Mouse (Mus musculus) B cell, adult 2 months (primary cell): ENCODE measurements around the gene Ccdc24.

Source experiments
- DNase-seq, 2 experiments: peaks; one replicate each; pipeline ENCODE4 v3.0.0; 2022

Ccdc24 gene

DNA sequence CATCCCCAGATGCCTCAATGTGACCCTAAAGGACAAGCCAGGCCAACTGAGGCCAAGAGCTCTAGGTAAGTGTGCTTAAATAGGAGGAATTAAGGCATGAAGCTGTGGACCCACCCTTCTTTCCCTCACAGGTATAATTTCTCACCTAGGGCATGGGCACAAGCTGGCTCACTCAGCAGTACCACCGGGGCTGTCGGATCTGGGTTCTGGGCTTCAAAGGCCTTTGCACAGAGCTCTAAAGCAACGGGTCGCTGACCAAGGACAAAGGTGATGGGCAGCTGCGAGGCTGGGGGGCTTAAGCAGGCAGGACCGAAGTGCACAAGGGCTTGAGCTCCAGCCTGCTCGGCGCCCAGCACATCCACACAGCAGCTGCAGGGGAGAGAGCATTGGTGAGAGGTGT is 18.4 kb upstream of the Ccdc24 start:
- no peak for DNase-seq

GRCm38 (mm10) chr4:117890031-117890430 is 17.7 kb upstream of the Ccdc24 start:
- DNase-seq: no peak

GRCm38 (mm10) chr4:117889471-117889870 is 17.1 kb upstream of the Ccdc24 start:
- DNase-seq: no peak

- no peak for DNase-seq
Observed at GRCm38 (mm10) chr4:117887920-117888319, 15.6 kb upstream of the Ccdc24 start.

DNA sequence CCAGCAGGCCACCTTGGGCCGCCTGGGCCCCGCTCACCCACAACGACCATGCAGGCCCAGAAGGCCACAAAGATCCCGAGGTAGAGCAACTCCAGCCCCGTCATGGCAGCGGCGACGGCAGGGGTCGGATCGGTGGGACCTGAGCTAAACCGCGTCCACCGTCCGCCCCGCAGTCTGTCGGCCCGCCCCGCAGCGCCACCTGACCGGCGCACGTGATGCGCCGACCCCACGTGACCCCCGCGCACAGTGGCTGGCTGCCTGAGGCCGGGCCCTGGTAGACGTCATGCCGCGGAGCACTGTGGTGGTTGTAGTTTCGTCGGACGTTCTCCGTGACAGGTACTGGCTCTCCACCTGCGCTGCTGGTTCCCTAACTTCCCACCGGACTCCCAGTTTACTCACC is 14.8 kb upstream of the Ccdc24 start, which contains the start of gene Atp6v0b:
Atp6v0b (minus strand) TSS at position 201 of the 400 bp plus-strand sequence.
- peak; percentile 96 to 97 for DNase-seq

DNA sequence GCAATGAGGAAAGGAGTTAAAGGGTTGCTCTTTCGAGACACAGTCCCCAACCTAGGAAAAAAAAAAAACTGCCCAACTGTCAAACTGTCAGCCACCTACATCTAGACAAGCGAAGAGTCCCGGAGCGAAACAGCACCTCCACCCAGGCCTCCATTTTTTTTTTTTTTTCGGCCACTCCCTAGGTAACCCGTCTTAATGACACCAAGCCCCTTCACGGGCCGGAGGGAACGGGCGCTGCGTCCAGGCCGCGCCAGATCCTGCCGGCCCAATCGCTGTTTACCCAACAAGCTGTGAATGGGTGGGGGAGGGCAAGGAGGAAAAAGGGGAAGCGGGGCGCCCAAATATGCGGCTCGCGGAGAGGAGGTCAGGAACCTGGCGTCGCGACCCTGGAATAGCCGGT is 14.3 kb upstream of the Ccdc24 start:
- peak in 1 of 2 experiments; percentile 56 for DNase-seq

- no peak for DNase-seq
Observed at GRCm38 (mm10) chr4:117885994-117886393, 13.6 kb upstream of the Ccdc24 start.

GRCm38 (mm10) chr4:117885093-117885492 is 12.7 kb upstream of the Ccdc24 start:
- no peak for DNase-seq

DNA sequence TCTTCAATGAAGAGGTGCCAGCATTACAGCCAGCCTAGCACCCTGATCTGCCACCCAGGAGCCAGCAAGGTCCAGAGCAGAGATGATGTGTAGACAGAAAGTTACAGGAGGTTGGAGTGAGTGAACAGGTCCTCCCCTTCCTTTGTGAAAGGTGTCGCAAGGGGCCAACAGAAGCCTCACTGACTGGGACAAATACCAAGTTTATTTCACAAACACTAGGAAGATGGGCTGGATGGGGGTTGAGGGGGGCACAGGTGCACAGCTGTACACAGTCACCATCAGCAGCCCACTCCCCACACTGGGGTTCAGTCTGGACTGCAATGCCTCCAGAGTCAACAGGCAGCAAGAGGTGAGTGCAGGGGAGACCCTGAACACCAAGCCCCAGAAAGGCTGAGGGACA is 11.8 kb upstream of the Ccdc24 start:
- DNase-seq: no peak

DNA sequence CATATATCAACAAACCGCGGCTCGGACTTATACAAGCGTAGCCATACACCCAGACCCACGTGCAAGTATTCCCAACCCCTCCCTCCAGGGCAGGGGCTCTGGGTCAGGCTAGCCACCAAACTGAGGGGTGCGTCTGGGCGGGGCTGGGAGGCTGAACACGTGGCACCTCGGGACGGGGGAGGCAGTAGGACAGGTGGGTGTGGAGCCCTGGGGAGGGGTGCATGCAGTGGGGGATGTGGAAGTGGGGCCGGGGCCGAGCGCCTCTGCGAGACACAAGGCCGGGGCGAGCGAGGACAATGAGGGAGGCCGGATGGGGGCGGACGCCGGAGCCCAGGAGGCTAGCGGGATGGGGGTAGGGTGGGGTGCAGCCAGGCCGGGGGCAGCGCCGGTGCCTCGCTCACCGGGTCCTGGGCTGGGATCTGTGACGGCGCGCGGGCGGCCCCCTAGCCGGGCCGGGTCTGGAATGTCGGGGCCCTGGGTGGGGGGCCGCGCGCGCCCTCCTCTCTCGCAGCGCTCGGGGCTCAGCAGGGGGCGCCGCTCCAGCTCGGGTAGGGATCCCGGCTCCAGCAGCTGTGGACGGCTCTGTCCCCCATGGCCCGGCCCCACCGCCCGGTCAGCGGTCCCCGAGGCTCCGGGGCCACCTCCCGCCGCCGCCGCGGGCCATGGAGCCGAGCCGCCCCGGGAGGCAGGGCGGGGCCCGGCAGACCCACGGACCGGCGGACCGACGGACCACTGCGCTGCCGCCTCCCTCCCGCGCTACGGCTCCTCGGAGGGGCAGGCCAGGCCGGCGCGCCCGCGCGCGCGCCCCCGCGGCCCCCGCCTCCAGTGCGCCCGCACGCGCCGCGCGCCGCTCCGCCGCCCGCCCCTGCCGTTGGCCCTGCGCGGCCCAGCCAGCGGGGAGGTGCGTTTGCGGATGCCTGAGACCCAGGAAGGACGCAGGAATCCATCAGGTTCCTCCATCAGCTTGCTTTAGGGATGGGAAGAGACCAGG is 10.6 kb upstream of the Ccdc24 start, which contains the start of gene B4galt2:
B4galt2 (minus strand) TSS at position 787 of the 991 bp plus-strand sequence.
- peak in 1 of 2 experiments; percentile 30 for DNase-seq

- DNase-seq: no peak
Observed at GRCm38 (mm10) chr4:117878703-117879102, 6.3 kb upstream of the Ccdc24 start.

DNA sequence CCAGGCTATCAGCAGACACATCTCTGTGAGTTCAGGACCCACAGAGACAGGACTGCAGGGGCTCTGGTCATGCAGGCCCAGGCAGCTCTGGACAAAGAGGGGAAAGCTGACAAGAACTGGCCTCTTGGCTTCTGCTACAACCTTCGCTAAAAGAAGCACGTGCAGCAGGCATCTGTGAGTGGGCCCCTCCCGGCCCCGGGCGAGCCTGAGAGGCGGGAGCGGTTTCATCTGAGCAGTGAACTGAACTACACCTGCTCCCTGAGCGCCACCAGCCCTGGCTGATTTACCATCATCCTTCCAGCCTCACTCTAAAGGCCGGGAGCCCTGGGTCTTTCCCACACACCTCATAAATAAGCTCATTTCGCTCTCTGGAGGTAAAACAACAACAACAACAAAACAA is 5.9 kb upstream of the Ccdc24 start:
- DNase-seq: peak; percentile 45 to 52

- no peak for DNase-seq
Observed at GRCm38 (mm10) chr4:117873615-117874014, 1.3 kb upstream of the Ccdc24 start.

GRCm38 (mm10) chr4:117871787-117872186 is 570 bp downstream of the Ccdc24 start:
- no peak for DNase-seq

DNA sequence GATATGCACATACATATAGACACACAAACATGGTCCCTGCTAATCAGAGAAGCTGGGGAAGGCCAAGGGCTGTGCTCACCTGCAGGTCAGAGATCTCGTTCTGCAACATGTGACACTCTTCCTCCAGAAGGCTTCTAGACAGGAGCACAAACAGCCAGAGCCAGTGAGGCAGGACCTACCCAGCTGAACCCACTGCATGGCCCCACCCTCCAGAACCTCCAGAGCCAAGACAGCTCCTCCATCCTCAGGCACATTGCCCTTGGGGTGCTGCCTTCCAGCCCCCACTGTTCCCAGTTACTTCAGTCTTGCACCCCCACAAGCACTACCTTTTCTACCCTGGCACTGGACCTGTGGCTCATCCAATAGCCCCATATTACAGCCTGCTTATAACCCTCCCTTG is 1.9 kb downstream of the Ccdc24 start:
- no peak for DNase-seq

DNA sequence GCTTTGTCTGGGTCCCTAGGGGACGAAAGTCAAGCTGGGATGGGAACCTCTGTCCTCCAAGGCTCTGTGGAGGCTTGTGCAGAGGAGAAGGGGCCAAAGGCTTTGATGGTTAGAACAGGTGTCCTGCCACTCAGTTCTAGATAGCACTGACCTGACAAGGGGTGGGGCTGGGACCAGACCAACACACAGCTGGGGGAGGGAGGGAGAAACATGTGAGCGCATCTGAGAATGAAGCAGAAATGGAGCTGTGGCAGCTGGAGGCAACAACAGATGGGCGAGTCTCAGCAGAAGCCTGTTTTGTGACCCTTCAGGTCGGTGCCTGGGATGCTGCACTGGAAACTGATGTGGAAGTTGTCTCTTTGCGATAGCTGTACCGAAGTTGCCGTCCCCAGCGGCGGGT is 3.0 kb downstream of the Ccdc24 start:
- no peak for DNase-seq

- DNase-seq: peak; percentile 68 to 74
Observed at GRCm38 (mm10) chr4:117867823-117868222, 4.5 kb downstream of the Ccdc24 start.

GRCm38 (mm10) chr4:117867000-117867399 is 5.4 kb downstream of the Ccdc24 start:
- no peak for DNase-seq

GRCm38 (mm10) chr4:117866083-117866482 is 6.3 kb downstream of the Ccdc24 start:
- peak; percentile 28 to 33 for DNase-seq

- no peak for DNase-seq
Observed at GRCm38 (mm10) chr4:117862823-117863222, 9.5 kb downstream of the Ccdc24 start.

DNA sequence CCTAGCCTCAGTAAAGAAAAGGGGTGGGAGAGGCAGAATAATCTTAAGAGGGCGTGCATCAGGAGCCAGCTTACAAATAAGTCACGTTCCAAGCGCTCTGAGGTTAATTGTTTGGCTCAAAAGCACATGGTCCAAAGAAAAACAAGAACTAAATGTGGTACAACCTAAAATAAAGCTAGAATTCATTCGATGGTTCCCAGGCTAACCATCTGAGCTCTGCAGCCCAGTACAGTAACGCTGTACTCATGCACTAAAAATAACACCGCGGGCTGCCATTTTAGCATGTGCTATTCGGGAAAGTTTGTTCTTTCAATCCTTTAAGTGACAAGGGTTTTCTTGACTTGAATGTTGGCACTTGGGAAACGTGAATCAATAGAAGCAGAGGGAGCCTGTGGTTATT is 11.8 kb downstream of the Ccdc24 start:
- DNase-seq: no peak

DNA sequence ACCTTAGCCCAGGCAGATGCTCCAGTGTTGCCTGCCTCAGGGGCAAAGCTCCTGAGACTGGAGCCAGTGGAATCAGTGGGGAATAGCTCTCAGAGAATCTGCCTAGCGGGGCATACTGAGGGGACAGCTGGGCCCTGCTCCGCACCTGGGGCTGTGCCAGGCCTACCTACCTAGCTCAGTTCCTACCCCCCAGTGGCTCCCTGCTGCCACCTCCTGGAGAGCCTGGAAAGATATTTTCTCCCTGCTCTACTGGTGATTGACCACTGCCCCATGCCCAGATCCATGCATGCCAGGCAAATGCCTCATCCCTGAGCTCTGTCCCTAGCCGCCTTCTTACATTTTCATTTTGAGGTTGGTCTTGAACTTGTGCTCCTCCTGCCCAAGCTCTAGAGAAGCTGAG is 13.6 kb downstream of the Ccdc24 start:
- peak; percentile 63 to 64 for DNase-seq

GRCm38 (mm10) chr4:117855146-117855545 is 17.2 kb downstream of the Ccdc24 start:
- no peak for DNase-seq

DNA sequence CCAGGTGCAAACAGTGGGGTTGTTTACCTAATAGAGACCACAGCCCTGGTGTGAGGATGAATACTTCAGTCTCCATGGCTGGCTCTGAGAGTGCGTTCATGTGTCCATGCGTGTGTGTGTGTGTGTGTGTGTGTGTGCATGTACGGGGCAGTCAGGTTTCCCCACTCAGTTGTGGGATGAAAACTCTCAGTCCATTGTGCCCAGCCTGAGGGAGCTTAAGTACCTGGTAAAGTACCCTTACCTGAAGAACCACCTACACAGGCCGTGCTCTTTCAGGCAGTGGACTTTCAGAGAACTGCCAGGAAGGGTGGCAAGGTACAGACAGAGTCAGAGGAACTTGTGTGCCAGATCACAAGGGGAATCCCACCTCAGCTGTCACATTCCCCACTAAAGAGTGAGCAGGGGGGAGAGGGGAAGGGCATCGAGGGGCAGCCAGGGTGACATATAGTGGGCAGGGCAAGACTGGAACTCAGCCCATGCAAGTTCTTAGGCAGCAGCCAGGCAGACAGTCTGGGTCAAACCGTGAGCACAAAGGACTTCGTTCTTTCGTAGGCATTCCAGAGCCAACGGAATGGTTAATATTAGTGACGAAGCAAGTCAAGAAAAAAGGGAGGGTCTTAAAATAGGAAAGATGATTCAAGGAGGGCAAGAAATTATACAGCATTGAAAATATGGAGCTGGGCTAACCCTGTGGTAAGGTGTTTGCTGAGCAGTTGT is 20.0 kb downstream of the Ccdc24 start:
- no peak for DNase-seq
